Mouse (Mus musculus) heart, embryonic 16.5 days (tissue): Measurements from ENCODE around the gene Arid3a. TPM values are rescaled to one million over a fixed set of nuclear protein-coding genes. Genes with fewer than 3 reads are reported as not detected.

Experiments
- ATAC-seq: fragments of 200-750 bp; cut with Nextera tagmentation; replicated peaks from 2 replicates; pipeline ENCODE4 v1.8.0; 2017; ENCODE audit warnings: moderate number of reproducible peaks; ENCODE audit not compliant: insufficient read depth, low FRiP score; ENCODE audit errors: extremely low read depth
- H3K27ac ChIP-seq: fragments of 300-500 bp; sonication (generic); 2 replicates; pipeline ENCODE4 v1.5.1; 2014; ENCODE audit warnings: mild to moderate bottlenecking, low read length, control low read depth, moderate library complexity
- H3K27me3 ChIP-seq: fragments of 300-500 bp; sonication (generic); 2 replicates; pipeline ENCODE4 v1.6.1; 2014; ENCODE audit warnings: low read length, mixed read lengths; ENCODE audit not compliant: control insufficient read depth, insufficient read depth
- H3K36me3 ChIP-seq: fragments of 300-500 bp; sonication (generic); 2 replicates; pipeline ENCODE4 v1.6.1; 2014; ENCODE audit not compliant: control insufficient read depth, insufficient read depth
- H3K4me1 ChIP-seq: fragments of 300-500 bp; sonication (generic); 2 replicates; pipeline ENCODE4 v1.6.1; 2014; ENCODE audit warnings: low read length, mixed read lengths; ENCODE audit not compliant: control insufficient read depth, insufficient read depth
- H3K4me2 ChIP-seq: fragments of 300-500 bp; sonication (generic); 2 replicates; pipeline ENCODE4 v1.6.1; 2014; ENCODE audit warnings: low read depth, mild to moderate bottlenecking, control low read depth, low read length
- H3K4me3 ChIP-seq: fragments of 300-500 bp; sonication (generic); 2 replicates; pipeline ENCODE4 v1.5.1; 2014; ENCODE audit warnings: mild to moderate bottlenecking, control low read depth, low read length
- H3K9ac ChIP-seq: fragments of 300-500 bp; sonication (generic); 2 replicates; pipeline ENCODE4 v1.6.1; 2014; ENCODE audit warnings: low read length, control low read depth
- H3K9me3 ChIP-seq: fragments of 300-500 bp; sonication (generic); replicated peaks from 2 replicates; pipeline ENCODE4 v1.6.1; 2016; ENCODE audit warnings: low read length; ENCODE audit not compliant: control insufficient read depth
- WGBS: fragments of 180-500 bp; shearing (Covaris S2); extraction: QIAGEN DNeasy Blood & Tissue Kit; methylation state at CpG from one replicate; pipeline ENCODE4 v1.1.7; 2014; 5-methylcytosine and 5-hydroxymethylcytosine counted together
- polyA plus RNA-seq: library from polyadenylated mRNA; unstranded; fragments of >200 nt; fragmentation: Nextera tagmentation; extraction: Ambion mirVana; gene quantifications from 2 replicates; pipeline ENCODE4 v1.2.1, GENCODE M21; 2015

Arid3a gene
- polyA plus RNA-seq, 1 experiment from 2014 or later: 1.5 TPM

DNA sequence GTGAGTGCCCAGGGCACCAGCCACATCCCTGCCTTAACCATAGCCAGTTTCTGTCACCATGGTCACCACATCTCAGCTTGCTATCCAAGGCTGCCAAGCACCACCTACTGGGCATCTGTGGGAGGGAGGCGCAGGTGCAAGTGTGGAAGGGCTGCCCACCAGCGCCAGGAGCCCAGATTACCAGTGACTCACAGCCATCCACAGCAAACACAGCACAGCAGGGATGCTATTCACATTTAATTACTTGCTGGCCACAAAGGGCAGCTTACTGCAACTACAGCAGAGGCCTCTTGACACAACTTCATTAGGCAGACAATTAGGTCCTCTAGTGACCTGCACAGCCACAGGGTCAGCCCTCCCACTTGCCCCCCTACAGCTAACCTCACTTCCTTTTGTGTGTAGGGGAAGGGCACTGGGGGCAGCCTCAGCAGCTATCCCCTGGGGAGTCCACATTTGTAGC is 25.9 kb upstream of the Arid3a start:
- H3K36me3 ChIP-seq: peaks cover 37% of the 10 kb centered on the region
- no peak overlapping the region for H3K4me2 ChIP-seq
- H3K27ac ChIP-seq: no peak overlapping the region
- H3K27me3 ChIP-seq: no peaks in the 10 kb centered on the region
- no peaks in the 10 kb centered on the region for H3K9me3 ChIP-seq
- H3K4me1 ChIP-seq: no peaks in the 10 kb centered on the region
- H3K4me3 ChIP-seq: no peak overlapping the region
- WGBS: 68% methylated on average over 2 of the region's 2 CpGs
- H3K9ac ChIP-seq: no peak overlapping the region
- ATAC-seq: no peak

DNA sequence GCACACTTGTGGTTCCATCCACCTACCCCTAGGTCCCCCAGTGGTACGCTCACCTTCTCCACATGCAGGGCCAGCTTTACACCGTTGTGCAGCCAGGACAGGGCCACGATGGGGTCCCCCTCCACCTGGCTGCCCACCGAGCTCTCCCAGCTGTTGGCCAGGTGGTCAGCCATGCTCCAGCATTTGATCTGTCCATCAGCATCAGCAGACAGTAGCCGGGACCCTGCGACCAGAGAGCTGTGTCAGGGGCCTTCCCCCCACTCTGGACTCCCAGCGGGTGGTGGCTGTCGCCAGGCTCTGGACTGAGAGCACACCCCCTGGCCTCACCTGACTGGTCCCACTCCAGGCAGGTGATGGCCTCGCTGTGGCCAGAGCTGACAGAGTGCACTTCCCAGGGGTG is 20.1 kb upstream of the Arid3a start:
- 92% methylated on average over 9 of the region's 9 CpGs for WGBS
- no peak for ATAC-seq

GRCm38 (mm10) chr10:79907415-79907814 is 19.4 kb upstream of the Arid3a start:
- Histone ChIP-seq H3K4me1 (peaks cover 6% of the 10 kb centered on the region), H3K4me2 (no peak overlapping the region), H3K9me3 (no peaks in the 10 kb centered on the region), H3K36me3 (peaks cover 34% of the 10 kb centered on the region), H3K27ac (no peak overlapping the region), H3K27me3 (no peaks in the 10 kb centered on the region), H3K9ac (no peak overlapping the region), H3K4me3 (no peak overlapping the region)
- WGBS: 95% methylated on average over 10 of the region's 10 CpGs
- no peak for ATAC-seq

More for the DNA sequence above, 20.1 kb upstream of the Arid3a start:
- H3K4me3 ChIP-seq: no peak overlapping the region
- no peak overlapping the region for H3K4me2 ChIP-seq
- H3K36me3 ChIP-seq: peaks cover 33% of the 10 kb centered on the region
- H3K27ac ChIP-seq: no peak overlapping the region
- H3K9me3 ChIP-seq: no peaks in the 10 kb centered on the region
- H3K27me3 ChIP-seq: no peaks in the 10 kb centered on the region
- H3K4me1 ChIP-seq: peaks cover 6% of the 10 kb centered on the region
- H3K9ac ChIP-seq: no peak overlapping the region

DNA sequence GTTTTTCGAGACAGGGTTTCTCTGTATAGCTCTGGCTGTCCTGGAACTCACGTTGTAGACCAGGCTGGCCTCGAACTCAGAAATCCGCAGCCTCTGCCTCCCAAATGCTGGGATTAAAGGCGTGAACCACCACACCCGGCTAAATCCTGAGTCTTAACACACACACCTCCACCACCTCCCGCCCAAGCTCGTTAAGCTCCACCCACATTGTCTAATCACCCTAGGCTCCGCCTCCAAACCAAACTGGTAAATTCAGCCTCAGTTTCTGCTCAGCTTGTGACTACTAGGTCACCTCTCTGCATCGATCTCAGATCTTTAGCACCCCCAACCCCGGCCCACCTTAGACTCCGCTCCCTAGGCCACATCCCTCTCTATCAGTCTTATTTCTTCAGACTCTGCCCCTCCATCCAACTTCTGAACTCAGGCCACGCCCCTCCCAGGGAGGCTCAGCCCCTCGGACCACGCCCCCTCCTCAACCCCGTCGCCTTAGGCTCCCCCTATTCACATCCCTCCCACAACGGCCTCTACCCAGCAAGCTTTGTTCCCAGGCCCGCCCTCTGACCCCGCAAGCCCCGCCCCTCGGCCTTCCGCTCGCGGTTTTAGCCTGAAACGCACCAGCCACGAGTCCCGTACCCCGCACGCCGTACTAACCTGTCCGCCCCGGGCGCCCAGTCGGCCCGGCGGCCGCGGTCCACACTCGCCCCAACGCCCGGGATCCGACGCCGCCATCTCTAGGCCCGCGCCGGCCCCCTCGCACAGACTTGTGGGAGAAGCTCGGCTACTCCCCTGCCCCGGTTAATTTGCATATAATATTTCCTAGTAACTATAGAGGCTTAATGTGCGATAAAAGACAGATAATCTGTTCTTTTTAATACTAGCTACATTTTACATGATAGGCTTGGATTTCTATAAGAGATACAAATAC is 18.4 kb upstream of the Arid3a start, which contains the start of gene Med16:
Med16 (minus strand) TSS at position 757 of the 925 bp plus-strand sequence.
- Histone ChIP-seq H3K27ac (peak within 1 kb of the TSS; percentile 98), H3K36me3 (peaks cover 28% of the 10 kb centered on the region), H3K27me3 (no peaks in the 10 kb centered on the region), H3K9me3 (no peaks in the 10 kb centered on the region), H3K9ac (peak within 1 kb of the TSS; percentile 99), H3K4me3 (peak within 1 kb of the TSS; percentile 90), H3K4me2 (peak within 1 kb of the TSS; percentile 66), H3K4me1 (peaks cover 6% of the 10 kb centered on the region)
- 2% methylated on average over 52 of the region's 52 CpGs for WGBS
- peak; percentile 98 for ATAC-seq

DNA sequence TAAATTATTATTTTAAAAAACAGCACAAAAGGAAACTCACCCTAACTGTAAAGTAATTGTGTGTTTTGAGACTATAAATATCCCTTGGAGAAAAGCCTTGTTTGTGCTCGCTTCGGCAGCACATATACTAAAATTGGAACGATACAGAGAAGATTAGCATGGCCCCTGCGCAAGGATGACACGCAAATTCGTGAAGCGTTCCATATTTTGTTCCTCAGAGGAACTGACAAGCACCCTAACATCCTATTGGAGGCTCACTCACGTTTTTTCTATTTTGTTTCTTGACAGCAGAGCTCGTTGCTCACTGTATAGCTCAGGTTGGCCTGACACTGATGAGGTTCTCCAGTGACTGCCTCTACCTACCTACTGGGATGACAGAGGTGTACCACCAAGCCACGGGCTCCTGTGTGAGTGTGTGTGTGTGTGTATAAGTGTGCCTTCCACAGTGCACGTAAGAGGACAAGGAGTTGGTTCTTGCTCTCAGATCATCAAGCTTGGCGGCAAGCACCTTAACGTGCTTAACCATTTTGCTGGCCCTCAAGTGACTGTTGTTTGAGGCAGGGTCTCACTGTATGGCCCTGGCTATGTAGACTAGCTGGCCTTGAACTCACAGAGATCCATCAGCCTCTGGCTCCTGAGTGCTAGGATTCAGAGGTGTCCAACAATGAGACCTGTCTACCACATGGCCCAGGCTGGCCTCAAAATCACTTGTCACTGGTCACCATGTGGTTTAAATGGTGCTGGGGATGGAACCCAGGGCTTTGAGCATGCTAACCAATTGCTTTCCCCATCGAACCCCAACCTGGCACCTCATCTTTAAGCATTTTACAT is 17.5 kb upstream of the Arid3a start:
- no peaks in the 10 kb centered on the region for H3K9me3 ChIP-seq
- H3K4me3 ChIP-seq: peak overlapping the region; percentile 15; the same call in 1 of the 2 replicates
- 21% methylated on average over 14 of the region's 14 CpGs for WGBS
- peak; percentile 50 for ATAC-seq
- H3K9ac ChIP-seq: peak overlapping the region; percentile 37
- H3K4me2 ChIP-seq: peak overlapping the region; percentile 50
- H3K36me3 ChIP-seq: peaks cover 24% of the 10 kb centered on the region
- H3K27ac ChIP-seq: peak overlapping the region; percentile 66
- peaks cover 14% of the 10 kb centered on the region for H3K4me1 ChIP-seq
- no peaks in the 10 kb centered on the region for H3K27me3 ChIP-seq

GRCm38 (mm10) chr10:79910556-79910955 is 16.3 kb upstream of the Arid3a start, which contains the start of gene Gm26602:
Gm26602 (plus strand) TSS chr10:79910856.
- H3K4me3 ChIP-seq: no peak within 1 kb of the TSS
- H3K36me3 ChIP-seq: peaks cover 15% of the 10 kb centered on the region
- no peak for ATAC-seq
- no peaks in the 10 kb centered on the region for H3K9me3 ChIP-seq
- whole genome bisulfite sequencing: 90% methylated on average over 4 of the region's 4 CpGs
- H3K4me1 ChIP-seq: peaks cover 26% of the 10 kb centered on the region
- H3K27me3 ChIP-seq: no peaks in the 10 kb centered on the region
- H3K4me2 ChIP-seq: no peak within 1 kb of the TSS
- H3K9ac ChIP-seq: no peak within 1 kb of the TSS
- peak within 1 kb of the TSS; percentile 66 for H3K27ac ChIP-seq

DNA sequence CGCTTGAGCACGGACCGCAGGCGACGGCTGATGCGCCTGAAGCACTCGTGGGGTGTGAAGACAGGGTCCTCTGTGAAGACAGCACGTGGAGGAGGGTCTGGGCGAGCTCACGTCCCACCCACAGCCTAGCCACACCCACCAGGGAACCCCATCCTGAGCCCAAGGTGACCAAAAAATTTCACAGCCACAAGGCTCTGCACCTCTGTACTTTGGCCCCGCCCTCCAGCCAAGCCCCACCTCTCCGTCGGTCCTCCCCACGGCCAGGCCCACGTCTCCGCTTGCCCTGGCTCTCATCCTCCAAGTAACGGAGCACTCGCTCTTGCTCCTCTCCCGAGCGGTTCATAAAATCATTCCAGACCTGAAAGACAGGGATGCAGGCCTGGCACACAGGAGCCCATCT is 14.4 kb upstream of the Arid3a start:
- H3K9me3 ChIP-seq: no peaks in the 10 kb centered on the region
- peaks cover 33% of the 10 kb centered on the region for H3K4me1 ChIP-seq
- H3K36me3 ChIP-seq: peaks cover 8% of the 10 kb centered on the region
- H3K9ac ChIP-seq: no peak overlapping the region
- no peak for ATAC-seq
- no peak overlapping the region for H3K4me2 ChIP-seq
- H3K27me3 ChIP-seq: no peaks in the 10 kb centered on the region
- no peak overlapping the region for H3K4me3 ChIP-seq
- WGBS: 65% methylated on average over 20 of the region's 20 CpGs
- no peak overlapping the region for H3K27ac ChIP-seq

GRCm38 (mm10) chr10:79914131-79914947 is 12.5 kb upstream of the Arid3a start:
- H3K4me3 ChIP-seq: no peak overlapping the region
- H3K9ac ChIP-seq: peak overlapping the region; percentile 51
- H3K4me1 ChIP-seq: peaks cover 43% of the 10 kb centered on the region
- no peak overlapping the region for H3K4me2 ChIP-seq
- no peak for ATAC-seq
- peaks cover 8% of the 10 kb centered on the region for H3K36me3 ChIP-seq
- H3K27ac ChIP-seq: no peak overlapping the region
- 58% methylated on average over 11 of the region's 11 CpGs for WGBS
- H3K9me3 ChIP-seq: no peaks in the 10 kb centered on the region
- H3K27me3 ChIP-seq: peaks cover 19% of the 10 kb centered on the region
